Mouse (Mus musculus) lung, postnatal 0 days (tissue): ENCODE measurements at regions not wholly inside any gene's neighbourhood (a gene's known extent, or its start where the extent isn't known, plus 50 kb on each side); places are given as distances from the start of the nearest gene placed in this dataset.

Experiments
- CTCF ChIP-seq: IDR thresholded peaks from 2 replicates; pipeline ENCODE4 v1.5.1; 2016; ENCODE audit warnings: antibody characterized with exemption, mild to moderate bottlenecking
- EP300 ChIP-seq: IDR thresholded peaks from 2 replicates; pipeline ENCODE4 v1.6.1; 2016; ENCODE audit warnings: antibody characterized with exemption, mild to moderate bottlenecking, control low read depth

DNA sequence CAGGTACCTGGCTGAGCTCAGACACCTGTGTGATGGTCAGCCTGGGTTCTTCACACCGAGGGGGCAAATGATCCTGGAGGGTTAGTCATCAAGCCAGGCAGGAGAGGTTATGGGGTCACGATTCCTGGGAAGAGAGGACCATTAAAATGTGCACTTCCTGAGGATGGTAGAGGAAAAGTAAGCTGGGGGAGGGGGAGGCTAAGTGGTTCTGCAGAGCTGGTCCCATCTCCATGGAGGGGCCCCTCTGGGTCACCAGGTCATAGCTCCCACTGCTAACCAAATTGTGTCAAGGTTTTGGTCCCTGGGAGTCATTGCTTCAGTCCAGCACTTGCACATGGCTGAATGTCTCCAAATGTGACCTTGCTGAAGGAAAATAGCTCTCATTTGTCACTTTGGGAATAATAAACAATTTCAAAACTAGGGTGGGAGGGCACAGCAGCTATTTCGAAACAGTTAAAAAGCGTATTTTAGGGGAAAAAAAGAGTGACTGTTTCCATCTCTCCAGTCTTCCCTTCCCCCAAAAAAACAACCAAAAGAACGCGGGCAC is 395.5 kb downstream of the Wdr11 start:
- no peak for TF ChIP-seq CTCF
- no peak for TF ChIP-seq EP300
